Mouse (Mus musculus) stomach, postnatal 0 days (tissue): Measurements from ENCODE around the gene Cactin.

ENCODE experiments used
- CTCF ChIP-seq: IDR thresholded peaks from 2 replicates; pipeline ENCODE4 v1.5.1; 2016; ENCODE audit warnings: antibody characterized with exemption, low read depth, mild to moderate bottlenecking, moderate library complexity
- EP300 ChIP-seq: optimal IDR thresholded peaks from 2 replicates; pipeline ENCODE3; 2016; ENCODE audit warnings: antibody characterized with exemption

DNA sequence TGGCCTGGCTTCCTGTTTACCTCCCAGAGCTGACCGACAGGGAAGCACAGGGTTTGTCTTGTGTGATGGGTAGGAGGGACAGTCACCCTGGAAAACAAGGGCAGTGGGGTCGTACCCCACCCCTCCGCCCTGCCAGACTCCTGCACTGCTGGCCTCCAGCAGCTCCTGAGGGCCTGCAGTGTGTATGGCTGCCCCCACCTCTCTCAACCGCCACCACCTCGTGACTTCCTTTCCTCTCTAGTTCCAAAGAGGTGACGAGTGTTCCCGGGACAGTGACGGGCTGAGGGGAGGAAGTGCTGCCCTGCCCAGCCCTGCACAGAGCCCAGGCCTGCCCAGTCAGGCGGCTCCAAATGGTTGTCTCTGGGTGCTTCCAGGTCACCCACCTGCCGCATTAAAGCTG lies 23.1 kb upstream of the Cactin start:
- no peak for TF ChIP-seq CTCF
- TF ChIP-seq EP300, result no peak
